Mouse (Mus musculus): ENCODE data around the gene Scaf8. TPM values are rescaled to one million over a fixed set of nuclear protein-coding genes. Genes with fewer than 3 reads are reported as not detected.
"Not testable (repeated sequence)": the region's sequence is repeated elsewhere in the genome, so short reads cannot be mapped to it uniquely, and the experiment has no call there.

Gene Scaf8
- polyA plus RNA-seq, 1 experiment from 2014 or later: 16.1 TPM

GRCm38 (mm10) chr17:3128716-3129115 lies 13.9 kb downstream of the Scaf8 start:
- Histone ChIP-seq H3K9me3 (no peaks in the 10 kb centered on the region), H3K27ac (no peak overlapping the region), H3K4me1 (no peaks in the 10 kb centered on the region; the same call in 1 of the 2 replicates), H3K4me2 (no peak overlapping the region), H3K36me3 (0 out of 2 replicates have a peak, but pooled peaks cover 6% of the 10 kb centered on the region), H3K4me3 (replicated peaks) (no peak overlapping the region), H3K27me3 (replicated peaks) (no peaks in the 10 kb centered on the region), H3K9ac (no peak overlapping the region)
- WGBS: 85% methylated on average over 1 of the region's 1 CpGs
- no peak for ATAC-seq (ENCODE audit: insufficient read depth, low FRiP score, low read depth)

- Histone ChIP-seq H3K36me3 (0 out of 2 replicates have a peak, but pooled peaks cover 6% of the 10 kb centered on the region), H3K27ac (no peak overlapping the region), H3K4me2 (no peak overlapping the region), H3K4me3 (replicated peaks) (no peak overlapping the region), H3K4me1 (no peaks in the 10 kb centered on the region; the same call in 1 of the 2 replicates), H3K9ac (no peak overlapping the region), H3K9me3 (no peaks in the 10 kb centered on the region), H3K27me3 (replicated peaks) (no peaks in the 10 kb centered on the region)
- ATAC-seq (ENCODE audit: insufficient read depth, low FRiP score, low read depth): no peak
- 89% methylated on average over 3 of the region's 3 CpGs for WGBS
Measured at GRCm38 (mm10) chr17:3129791-3130190, 15.0 kb downstream of the Scaf8 start.

- Histone ChIP-seq H3K4me2 (no peak overlapping the region), H3K27ac (no peak overlapping the region), H3K4me3 (replicated peaks) (no peak overlapping the region), H3K9ac (no peak overlapping the region), H3K9me3 (no peaks in the 10 kb centered on the region), H3K4me1 (0 out of 2 replicates have a peak, but pooled peaks cover 5% of the 10 kb centered on the region), H3K27me3 (replicated peaks) (no peaks in the 10 kb centered on the region), H3K36me3 (0 out of 2 replicates have a peak, but pooled peaks cover 3% of the 10 kb centered on the region)
- no peak for ATAC-seq (ENCODE audit: insufficient read depth, low FRiP score, low read depth)
Measured at GRCm38 (mm10) chr17:3135346-3135745, 20.6 kb downstream of the Scaf8 start.

- whole genome bisulfite sequencing: 81% methylated on average over 7 of the region's 7 CpGs
- Histone ChIP-seq H3K36me3 (no peaks in the 10 kb centered on the region), H3K27ac (no peak overlapping the region), H3K4me1 (0 out of 2 replicates have a peak, but pooled peaks cover 5% of the 10 kb centered on the region), H3K4me2 (no peak overlapping the region), H3K9ac (no peak overlapping the region), H3K27me3 (replicated peaks) (no peaks in the 10 kb centered on the region), H3K9me3 (no peaks in the 10 kb centered on the region), H3K4me3 (replicated peaks) (no peak overlapping the region)
- ATAC-seq (ENCODE audit: insufficient read depth, low FRiP score, low read depth): no peak
Measured at GRCm38 (mm10) chr17:3136127-3136526, 21.4 kb downstream of the Scaf8 start.

GRCm38 (mm10) chr17:3138387-3138786 lies 23.6 kb downstream of the Scaf8 start:
- no peaks in the 10 kb centered on the region for H3K27me3 ChIP-seq (replicated peaks)
- no peak overlapping the region for H3K27ac ChIP-seq
- WGBS: 29% methylated on average over 3 of the region's 3 CpGs
- no peaks in the 10 kb centered on the region for H3K36me3 ChIP-seq
- H3K9me3 ChIP-seq: no peaks in the 10 kb centered on the region
- no peak overlapping the region for H3K4me2 ChIP-seq
- no peak overlapping the region for H3K4me3 ChIP-seq (replicated peaks)
- no peak overlapping the region for H3K9ac ChIP-seq
- H3K4me1 ChIP-seq: 0 out of 2 replicates have a peak, but pooled peaks cover 5% of the 10 kb centered on the region
- ATAC-seq (ENCODE audit: insufficient read depth, low FRiP score, low read depth): peak; percentile 60; the same call in 1 of the 2 replicates

- H3K4me1 ChIP-seq: 0 out of 2 replicates have a peak, but pooled peaks cover 5% of the 10 kb centered on the region
- H3K4me2 ChIP-seq: no peak overlapping the region
- no peak overlapping the region for H3K4me3 ChIP-seq (replicated peaks)
- 73% methylated on average over 1 of the region's 1 CpGs for WGBS
- no peaks in the 10 kb centered on the region for H3K27me3 ChIP-seq (replicated peaks)
- no peak for ATAC-seq (ENCODE audit: insufficient read depth, low FRiP score, low read depth)
- no peaks in the 10 kb centered on the region for H3K36me3 ChIP-seq
- no peaks in the 10 kb centered on the region for H3K9me3 ChIP-seq
- H3K9ac ChIP-seq: no peak overlapping the region
- no peak overlapping the region for H3K27ac ChIP-seq
Measured at GRCm38 (mm10) chr17:3140100-3140499, 25.3 kb downstream of the Scaf8 start.

- Histone ChIP-seq H3K27me3 (replicated peaks) (no peaks in the 10 kb centered on the region), H3K36me3 (0 out of 2 replicates have a peak, but pooled peaks cover 6% of the 10 kb centered on the region), H3K4me1 (no peaks in the 10 kb centered on the region), H3K27ac (no peak overlapping the region), H3K9ac (no peak overlapping the region), H3K4me2 (no peak overlapping the region), H3K4me3 (replicated peaks) (no peak overlapping the region), H3K9me3 (no peaks in the 10 kb centered on the region)
- 86% methylated on average over 1 of the region's 1 CpGs for WGBS
- ATAC-seq (ENCODE audit: insufficient read depth, low FRiP score, low read depth): no peak
Measured at GRCm38 (mm10) chr17:3148853-3149252, 34.1 kb downstream of the Scaf8 start.

GRCm38 (mm10) chr17:3149541-3149940 lies 34.8 kb downstream of the Scaf8 start:
- WGBS: 33% methylated on average over 1 of the region's 1 CpGs
- no peaks in the 10 kb centered on the region for H3K9me3 ChIP-seq
- H3K4me1 ChIP-seq: no peaks in the 10 kb centered on the region
- 0 out of 2 replicates have a peak, but pooled peaks cover 6% of the 10 kb centered on the region for H3K36me3 ChIP-seq
- no peak overlapping the region for H3K27ac ChIP-seq
- no peak for ATAC-seq (ENCODE audit: insufficient read depth, low FRiP score, low read depth)
- H3K27me3 ChIP-seq (replicated peaks): no peaks in the 10 kb centered on the region
- no peak overlapping the region for H3K4me3 ChIP-seq (replicated peaks)
- no peak overlapping the region for H3K9ac ChIP-seq
- no peak overlapping the region for H3K4me2 ChIP-seq

- 62% methylated on average over 1 of the region's 1 CpGs for WGBS
- H3K9me3 ChIP-seq; H3K4me1 ChIP-seq; H3K27me3 ChIP-seq (replicated peaks); H3K9ac ChIP-seq; H3K4me2 ChIP-seq; H3K36me3 ChIP-seq; H3K4me3 ChIP-seq (replicated peaks); H3K27ac ChIP-seq; ATAC-seq (ENCODE audit: insufficient read depth, low FRiP score, low read depth): not testable (repeated sequence)
Measured at GRCm38 (mm10) chr17:3150701-3151100, 35.9 kb downstream of the Scaf8 start.

- no peaks in the 10 kb centered on the region for H3K9me3 ChIP-seq
- ATAC-seq (ENCODE audit: insufficient read depth, low FRiP score, low read depth): no peak
- H3K4me1 ChIP-seq: no peaks in the 10 kb centered on the region
- H3K36me3 ChIP-seq: peaks cover 8% of the 10 kb centered on the region; the same call in 1 of the 2 replicates
- H3K27ac ChIP-seq: no peak overlapping the region
- H3K4me3 ChIP-seq (replicated peaks): no peak overlapping the region
- no peak overlapping the region for H3K4me2 ChIP-seq
- H3K27me3 ChIP-seq (replicated peaks): no peaks in the 10 kb centered on the region
- no peak overlapping the region for H3K9ac ChIP-seq
Measured at GRCm38 (mm10) chr17:3151181-3151580, 36.4 kb downstream of the Scaf8 start.

- WGBS: 85% methylated on average over 9 of the region's 9 CpGs
- H3K4me2 ChIP-seq; H3K27me3 ChIP-seq (replicated peaks); H3K4me1 ChIP-seq; H3K4me3 ChIP-seq (replicated peaks); H3K36me3 ChIP-seq; H3K9me3 ChIP-seq; H3K27ac ChIP-seq; H3K9ac ChIP-seq; ATAC-seq (ENCODE audit: insufficient read depth, low FRiP score, low read depth): not testable (repeated sequence)
Measured at GRCm38 (mm10) chr17:3156176-3156575, 41.4 kb downstream of the Scaf8 start.

- no peaks in the 10 kb centered on the region for H3K27me3 ChIP-seq (replicated peaks)
- ATAC-seq (ENCODE audit: insufficient read depth, low FRiP score, low read depth): no peak
- no peak overlapping the region for H3K4me3 ChIP-seq (replicated peaks)
- H3K36me3 ChIP-seq: peaks cover 6% of the 10 kb centered on the region; the same call in 1 of the 2 replicates
- H3K9ac ChIP-seq: no peak overlapping the region
- no peak overlapping the region for H3K4me2 ChIP-seq
- no peak overlapping the region for H3K27ac ChIP-seq
- no peaks in the 10 kb centered on the region for H3K4me1 ChIP-seq
- H3K9me3 ChIP-seq: no peaks in the 10 kb centered on the region
Measured at GRCm38 (mm10) chr17:3157016-3157415, 42.2 kb downstream of the Scaf8 start.

GRCm38 (mm10) chr17:3162905-3163304 lies 48.1 kb downstream of the Scaf8 start:
- no peak overlapping the region for H3K9ac ChIP-seq

More at GRCm38 (mm10) chr17:3162905-3163304, 48.1 kb downstream of the Scaf8 start:
- Histone ChIP-seq H3K36me3 (peaks cover 10% of the 10 kb centered on the region; the same call in 1 of the 2 replicates), H3K9me3 (no peaks in the 10 kb centered on the region), H3K4me3 (replicated peaks) (no peak overlapping the region), H3K27ac (no peak overlapping the region), H3K4me2 (no peak overlapping the region), H3K27me3 (replicated peaks) (no peaks in the 10 kb centered on the region), H3K4me1 (no peaks in the 10 kb centered on the region)
- 84% methylated on average over 4 of the region's 4 CpGs for WGBS
- no peak for ATAC-seq (ENCODE audit: insufficient read depth, low FRiP score, low read depth)
